Mouse (Mus musculus) inflammation-experienced regulatory T-cells, adult 6 months (primary cell): ENCODE results near the gene Tbx1. TPM values are rescaled to one million over a fixed set of nuclear protein-coding genes. Genes with fewer than 3 reads are reported as not detected.
A peak's percentile ranks its signal among the peaks of the same experiment; 100 is the strongest.

Experiments
- ATAC-seq: one replicate; pipeline ENCODE4 v1.8.0; 2017
- polyA plus RNA-seq, 3 experiments: library from polyadenylated mRNA; unstranded; fragments of 100-300 nt; shearing (Covaris generic); gene quantifications; one replicate each; pipeline ENCODE4 v1.2.1; 2017

Tbx1 gene
- polyA plus RNA-seq, 3 experiments from 2014 or later = not detected

DNA sequence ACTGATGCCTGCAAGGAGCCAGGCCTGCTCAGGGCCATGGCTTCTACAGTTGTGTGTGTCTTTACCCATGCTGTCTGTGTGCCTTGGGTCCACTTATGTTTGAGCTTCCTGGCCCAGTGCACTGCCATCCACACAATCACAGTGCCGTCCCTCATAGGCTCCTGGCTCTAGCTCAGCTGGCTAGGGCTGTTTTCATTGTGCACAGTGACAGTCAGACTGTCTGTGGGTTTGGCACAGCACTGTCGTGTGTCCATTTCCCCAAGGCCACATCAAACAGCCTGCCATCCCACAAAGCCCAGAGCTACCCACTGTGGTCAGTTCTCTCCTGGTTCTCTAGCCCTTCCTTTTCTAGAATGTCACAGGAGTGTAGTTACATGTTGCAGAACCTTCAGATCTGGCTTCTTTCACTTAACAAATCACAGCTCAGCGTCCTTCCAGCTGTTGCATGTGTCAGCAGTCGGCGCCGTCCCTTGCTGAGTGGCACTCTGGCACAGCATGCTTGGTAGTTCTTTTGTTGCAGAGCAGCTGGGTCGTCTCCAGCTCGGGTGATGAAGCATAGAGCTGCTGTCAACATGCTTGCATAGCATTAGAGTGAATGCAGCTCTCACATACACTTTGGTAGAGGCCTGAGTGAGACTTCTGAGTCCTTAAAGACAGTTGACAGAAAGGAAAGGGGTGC is 47.2 kb downstream of the Tbx1 start:
- no peak for ATAC-seq

DNA sequence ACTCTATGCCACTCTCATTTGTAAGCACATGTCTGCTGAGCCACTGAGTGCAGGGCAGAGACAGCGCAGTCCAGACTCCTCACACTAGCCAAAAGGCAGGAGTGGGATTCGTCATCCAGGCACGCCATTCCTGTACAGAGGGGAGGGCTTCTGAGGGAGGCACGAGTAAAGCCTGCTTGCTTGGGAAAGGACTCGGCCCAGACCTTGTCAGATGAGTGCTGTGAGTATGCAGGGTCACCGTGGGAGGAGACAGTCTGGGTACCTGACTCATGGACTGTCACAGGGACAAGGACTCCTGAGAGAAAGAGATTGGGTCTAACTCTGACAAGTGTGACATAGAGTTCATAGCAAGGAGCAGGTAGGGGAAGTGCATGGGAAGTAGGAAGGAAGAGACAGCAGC is 51.2 kb downstream of the Tbx1 start:
- no peak for ATAC-seq

DNA sequence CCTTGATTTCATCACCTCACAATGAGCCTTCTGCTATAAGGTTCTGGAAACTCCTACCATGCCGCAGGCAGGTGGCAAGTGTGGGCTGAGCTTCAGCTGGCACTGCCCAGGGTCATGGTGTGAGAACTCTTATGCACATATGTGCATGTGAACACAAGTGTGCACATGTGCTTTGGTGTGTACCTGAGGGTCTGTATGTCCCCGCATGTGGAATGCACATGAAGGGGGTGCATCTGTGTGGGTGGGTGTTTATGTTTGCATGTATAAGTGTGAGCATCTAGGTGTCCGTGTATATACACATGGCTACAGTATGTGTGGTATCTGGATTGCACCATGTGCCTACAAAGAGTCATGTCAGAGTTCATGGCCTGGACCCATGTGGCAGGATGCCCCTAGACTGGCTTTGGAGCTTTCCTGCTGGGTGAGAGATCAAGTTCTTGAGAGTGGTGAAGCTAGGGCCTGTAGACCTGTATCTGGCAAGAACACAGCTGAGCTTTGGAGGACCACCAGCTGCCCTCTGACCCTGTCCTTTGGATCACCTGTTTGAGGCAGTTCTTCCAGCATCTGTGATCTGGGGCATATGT is 53.0 kb downstream of the Tbx1 start:
- no peak for ATAC-seq

DNA sequence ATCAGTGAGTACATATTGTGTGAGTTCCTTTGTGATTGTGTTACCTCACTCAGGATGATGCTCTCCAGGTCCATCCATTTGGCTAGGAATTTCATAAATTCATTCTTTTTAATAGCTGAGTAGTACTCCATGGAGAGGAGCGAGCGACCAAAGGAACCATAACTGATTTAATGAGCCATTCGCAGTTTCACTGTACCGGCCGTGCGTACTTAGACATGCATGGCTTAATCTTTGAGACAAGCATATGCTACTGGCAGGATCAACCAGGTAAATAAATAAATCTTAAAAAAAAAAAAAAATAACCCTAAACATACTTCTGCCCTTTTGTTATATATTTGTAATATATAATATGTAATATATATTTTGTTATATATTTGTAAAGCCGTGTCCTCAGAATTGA is 57.4 kb downstream of the Tbx1 start:
- peak; percentile 100 for ATAC-seq

Other genes with a start within 250 kb of the Tbx1 start
- 10 to 100 TPM; 48.6 to 81.2 (median 70.2) TPM for gene Tango2, start 242.6 kb downstream of the Tbx1 start, polyA plus RNA-seq
- 1 to 10 TPM in 1 of 3 experiments, under 1 TPM in 2; 0.52 to 1.0 (median 0.66) TPM for gene Arvcf, start 242.5 kb downstream of the Tbx1 start, polyA plus RNA-seq
- gene Txnrd2, start 164.3 kb downstream of the Tbx1 start, polyA plus RNA-seq = 10 to 100 TPM; 15.9 to 21.2 (median 20.4) TPM
- gene Comt, start 163.8 kb downstream of the Tbx1 start, polyA plus RNA-seq = 10 to 100 TPM; 51.4 to 56.7 (median 52.3) TPM
- gene Gnb1l, start 92.0 kb downstream of the Tbx1 start, polyA plus RNA-seq = 10 to 100 TPM; 11.2 to 23.9 (median 17.4) TPM
- gene Rtl10, start 91.8 kb downstream of the Tbx1 start, polyA plus RNA-seq = 1 to 10 TPM in 1 of 3 experiments, under 1 TPM in 2; 0.47 to 1.8 (median 0.86) TPM
- not detected for gene Gp1bb, start 31.7 kb upstream of the Tbx1 start, polyA plus RNA-seq
- not detected for gene Gm49601, start 35.8 kb upstream of the Tbx1 start, polyA plus RNA-seq
- under 1 TPM; 0.72 to 0.78 (median 0.77) TPM for gene Sept5, start 39.3 kb upstream of the Tbx1 start, polyA plus RNA-seq
- gene Cldn5, start 186.2 kb upstream of the Tbx1 start, polyA plus RNA-seq = not detected
- gene Ufd1, start 221.1 kb upstream of the Tbx1 start, polyA plus RNA-seq = 100 to 1,000 TPM; 119 to 181 (median 138) TPM
- gene Cdc45, start 221.3 kb upstream of the Tbx1 start, polyA plus RNA-seq = 10 to 100 TPM in 1 of 3 experiments, 1 to 10 TPM in 2; 4.4 to 32.2 (median 6.3) TPM
- gene 2510002D24Rik, start 245.9 kb upstream of the Tbx1 start, polyA plus RNA-seq = 100 to 1,000 TPM in 1 of 3 experiments, 10 to 100 TPM in 2; 69.8 to 105 (median 79.3) TPM
- gene Gm28539, start 245.9 kb upstream of the Tbx1 start, polyA plus RNA-seq = not detected